Mouse (Mus musculus) frontal cortex, adult 2 months (tissue): ENCODE data around the gene Akt1. TPM values are rescaled to one million over a fixed set of nuclear protein-coding genes. Genes with fewer than 3 reads are reported as not detected.

Experiments used
- DNase-seq, 2 experiments: peaks; one replicate each; pipeline ENCODE4 v3.0.0; 2022; ENCODE audit warnings: low spot score in 1 of 2; ENCODE audit errors: extremely low spot score in 1 of 2
- polyA plus RNA-seq: library from polyadenylated mRNA; depleted of rRNA; stranded (reverse); fragments of >200 nt; gene quantifications from 2 replicates; pipeline ENCODE4 v1.2.3, GENCODE M21; 2012

Akt1 gene
- polyA plus RNA-seq, 1 experiment, result 175 TPM

- peak; percentile 84 to 95 for DNase-seq
Measured at GRCm38 (mm10) chr12:112693185-112694126, 18.8 kb upstream of the Akt1 start.

- no peak for DNase-seq
Measured at GRCm38 (mm10) chr12:112688458-112688857, 13.8 kb upstream of the Akt1 start.

GRCm38 (mm10) chr12:112683351-112683750 is 8.7 kb upstream of the Akt1 start:
- DNase-seq, result peak in 1 of 2 experiments; percentile 62

- no peak for DNase-seq
Measured at GRCm38 (mm10) chr12:112679027-112679996, 4.6 kb upstream of the Akt1 start.

- no peak for DNase-seq
Measured at GRCm38 (mm10) chr12:112678555-112679026, 3.9 kb upstream of the Akt1 start, which contains the start of gene Zbtb42. Gene Zbtb42, plus strand, starts transcription at chr12:112678828.

GRCm38 (mm10) chr12:112677943-112678554 is 3.4 kb upstream of the Akt1 start:
- DNase-seq, result no peak

GRCm38 (mm10) chr12:112677076-112677475 is 2.4 kb upstream of the Akt1 start:
- DNase-seq, result no peak

- peak in 1 of 2 experiments; percentile 88 for DNase-seq
Measured at GRCm38 (mm10) chr12:112675245-112676035, 756 bp upstream of the Akt1 start.

- DNase-seq, result peak in 1 of 2 experiments; percentile 45
Measured at GRCm38 (mm10) chr12:112673576-112674091, 1.1 kb downstream of the Akt1 start.

GRCm38 (mm10) chr12:112672744-112673575 is 1.7 kb downstream of the Akt1 start:
- DNase-seq, result no peak

GRCm38 (mm10) chr12:112671891-112672290 is 2.8 kb downstream of the Akt1 start:
- DNase-seq, result no peak

- no peak for DNase-seq
Measured at GRCm38 (mm10) chr12:112670718-112671393, 3.8 kb downstream of the Akt1 start.

- no peak for DNase-seq
Measured at GRCm38 (mm10) chr12:112667619-112668297, 6.9 kb downstream of the Akt1 start.

GRCm38 (mm10) chr12:112665881-112666544 is 8.7 kb downstream of the Akt1 start:
- DNase-seq, result no peak

- DNase-seq, result peak; percentile 57 to 86
Measured at GRCm38 (mm10) chr12:112665445-112665844, 9.2 kb downstream of the Akt1 start.

GRCm38 (mm10) chr12:112664656-112665055 is 10.0 kb downstream of the Akt1 start:
- no peak for DNase-seq

GRCm38 (mm10) chr12:112664124-112664523 is 10.6 kb downstream of the Akt1 start:
- no peak for DNase-seq
